Mouse (Mus musculus) CH12.LX (cell line): Measurements from ENCODE around the gene Naxe. TPM values are rescaled to one million over a fixed set of nuclear protein-coding genes. Genes with fewer than 3 reads are reported as not detected.

Experiments
- DNase-seq: peaks from one replicate; pipeline ENCODE4 v3.0.0-alpha.2; 2013; ENCODE audit errors: extremely low read depth
- H3K27ac ChIP-seq: 2 replicates; pipeline ENCODE4 v1.5.1; 2012; ENCODE audit warnings: low read depth, mild to moderate bottlenecking, control low read depth, moderate library complexity; ENCODE audit not compliant: insufficient read depth
- H3K27me3 ChIP-seq: replicated peaks from 2 replicates; pipeline ENCODE3; 2012; ENCODE audit warnings: inconsistent platforms
- H3K36me3 ChIP-seq, 2 experiments: replicated peaks in 1 of 2; 2 replicates each; pipeline versions ENCODE3 to v1.6.1; 2012; ENCODE audit warnings: inconsistent platforms in 1 of 2, low read length in 1 of 2, mild to moderate bottlenecking in 1 of 2, mixed read lengths in 1 of 2, moderate library complexity in 1 of 2; ENCODE audit not compliant: control insufficient read depth in 1 of 2, insufficient read depth in 1 of 2
- H3K4me1 ChIP-seq, 2 experiments: 2 replicates each; pipeline ENCODE4 v1.6.1; 2012; ENCODE audit warnings: inconsistent platforms in 1 of 2, moderate library complexity in 1 of 2; ENCODE audit not compliant: insufficient read depth in 2 of 2, control insufficient read depth in 1 of 2
- H3K4me2 ChIP-seq: 2 replicates; pipeline ENCODE4 v1.6.1; 2012; ENCODE audit warnings: low read depth, mild to moderate bottlenecking, control low read depth; ENCODE audit not compliant: poor library complexity, insufficient read depth, severe bottlenecking
- H3K4me3 ChIP-seq, 3 experiments: fragments of 150-350 bp in 1 of 3; sonication (generic) in 1 of 3; replicated peaks in 1 of 3; 2 replicates each; pipeline versions ENCODE3 to v1.5.1; 2011 to 2012; ENCODE audit warnings: low read depth in 2 of 3, low read length in 2 of 3, mild to moderate bottlenecking in 2 of 3, moderate library complexity in 2 of 3, control low read depth in 1 of 3, improper control_type of control experiment in 1 of 3, inconsistent platforms in 1 of 3, mixed read lengths in 1 of 3; ENCODE audit not compliant: poor library complexity in 1 of 3
- H3K79me2 ChIP-seq: replicated peaks from 2 replicates; pipeline ENCODE4 v1.6.1; 2012; ENCODE audit warnings: mild to moderate bottlenecking, moderate library complexity; ENCODE audit not compliant: control insufficient read depth, poor library complexity, insufficient read depth, severe bottlenecking; ENCODE audit errors: extremely low read depth
- H3K9ac ChIP-seq: 2 replicates; pipeline ENCODE4 v1.6.1; 2012; ENCODE audit warnings: low read depth, mild to moderate bottlenecking, control low read depth, moderate library complexity; ENCODE audit not compliant: insufficient read depth
- H3K9me3 ChIP-seq: replicated peaks from 2 replicates; pipeline ENCODE3; 2012; ENCODE audit warnings: low read length, inconsistent platforms, mixed read lengths
- BHLHE40 ChIP-seq: IDR thresholded peaks from 2 replicates; pipeline ENCODE4 v1.6.1; 2011; ENCODE audit warnings: mild to moderate bottlenecking, low read depth, low read length, improper control_type of control experiment
- CHD1 ChIP-seq: IDR thresholded peaks from 2 replicates; pipeline ENCODE4 v1.6.1; 2012; ENCODE audit warnings: low read depth, low read length, improper control_type of control experiment, inconsistent platforms
- CHD2 ChIP-seq: IDR thresholded peaks from 2 replicates; pipeline ENCODE4 v1.6.1; 2011; ENCODE audit warnings: low read length, improper control_type of control experiment
- CTCF ChIP-seq, 2 experiments: IDR thresholded peaks in 1 of 2; conservative IDR thresholded peaks in 1 of 2; 2 replicates each; pipeline ENCODE4 v1.5.1; 2011 to 2012; ENCODE audit warnings: low read depth in 2 of 2, low read length in 2 of 2, improper control_type of control experiment in 1 of 2, inconsistent platforms in 1 of 2, mild to moderate bottlenecking in 1 of 2, moderate library complexity in 1 of 2
- E2F4 ChIP-seq: IDR thresholded peaks from 2 replicates; pipeline ENCODE4 v1.6.1; 2011; ENCODE audit warnings: low read depth, low read length, improper control_type of control experiment; ENCODE audit not compliant: insufficient replicate concordance
- ELF1 ChIP-seq: IDR thresholded peaks from 2 replicates; pipeline ENCODE4 v1.6.1; 2014; ENCODE audit warnings: low read depth, mild to moderate bottlenecking, inconsistent platforms, low read length, improper control_type of control experiment
- EP300 ChIP-seq: IDR thresholded peaks from 2 replicates; pipeline ENCODE4 v1.6.1; 2011; ENCODE audit warnings: low read length, improper control_type of control experiment
- ETS1 ChIP-seq: conservative IDR thresholded peaks from 2 replicates; pipeline ENCODE4 v1.6.1; 2012; ENCODE audit warnings: low read depth, mild to moderate bottlenecking, inconsistent platforms, low read length, improper control_type of control experiment, moderate library complexity
- GABPA ChIP-seq: IDR thresholded peaks from 2 replicates; pipeline ENCODE4 v1.6.1; 2012; ENCODE audit warnings: low read depth, low read length, improper control_type of control experiment, inconsistent platforms; ENCODE audit not compliant: insufficient replicate concordance
- HCFC1 ChIP-seq: IDR thresholded peaks from 2 replicates; pipeline ENCODE4 v1.6.1; 2012; ENCODE audit warnings: low read depth, mild to moderate bottlenecking, inconsistent platforms, low read length, improper control_type of control experiment
- IRF4 ChIP-seq: IDR thresholded peaks from 2 replicates; pipeline ENCODE4 v1.6.1; 2014; ENCODE audit warnings: low read depth, mild to moderate bottlenecking, inconsistent platforms, low read length, improper control_type of control experiment
- JUN ChIP-seq: IDR thresholded peaks from 2 replicates; pipeline ENCODE4 v1.6.1; 2011; ENCODE audit warnings: low read depth, mild to moderate bottlenecking, low read length, improper control_type of control experiment, moderate library complexity; ENCODE audit not compliant: insufficient read depth
- JUND ChIP-seq: conservative IDR thresholded peaks from 2 replicates; pipeline ENCODE4 v1.6.1; 2011; ENCODE audit warnings: low read depth, low read length, improper control_type of control experiment
- KAT2A ChIP-seq: IDR thresholded peaks from 2 replicates; pipeline ENCODE4 v1.6.1; 2012; ENCODE audit warnings: low read length, improper control_type of control experiment, inconsistent platforms; ENCODE audit not compliant: insufficient replicate concordance
- MAFK ChIP-seq: IDR thresholded peaks from 2 replicates; pipeline ENCODE4 v1.6.1; 2011; ENCODE audit warnings: low read length, improper control_type of control experiment; ENCODE audit not compliant: insufficient replicate concordance
- MAX ChIP-seq: IDR thresholded peaks from 2 replicates; pipeline ENCODE4 v1.6.1; 2011; ENCODE audit warnings: low read length, improper control_type of control experiment
- MAZ ChIP-seq: IDR thresholded peaks from 2 replicates; pipeline ENCODE4 v1.6.1; 2012; ENCODE audit warnings: low read depth, mild to moderate bottlenecking, inconsistent platforms, low read length, improper control_type of control experiment, moderate library complexity
- MEF2A ChIP-seq: IDR thresholded peaks from 2 replicates; pipeline ENCODE4 v1.6.1; 2014; ENCODE audit warnings: low read depth, mild to moderate bottlenecking, inconsistent platforms, low read length, improper control_type of control experiment, borderline replicate concordance
- MXI1 ChIP-seq: IDR thresholded peaks from 2 replicates; pipeline ENCODE4 v1.6.1; 2011; ENCODE audit warnings: mild to moderate bottlenecking, low read depth, low read length, improper control_type of control experiment
- MYC ChIP-seq: IDR thresholded peaks from 2 replicates; pipeline ENCODE4 v1.6.1; 2011; ENCODE audit warnings: low read depth, mild to moderate bottlenecking, improper control_type of control experiment, low read length
- NELFE ChIP-seq: IDR thresholded peaks from 2 replicates; pipeline ENCODE4 v1.6.1; 2011; ENCODE audit warnings: low read depth, low read length, improper control_type of control experiment
- NRF1 ChIP-seq: IDR thresholded peaks from 2 replicates; pipeline ENCODE4 v1.6.1; 2014; ENCODE audit warnings: low read depth, mild to moderate bottlenecking, inconsistent platforms, low read length, improper control_type of control experiment, moderate library complexity
- PAX5 ChIP-seq: IDR thresholded peaks from 2 replicates; pipeline ENCODE4 v1.6.1; 2012; ENCODE audit warnings: low read length, inconsistent platforms, mixed read lengths
- POLR2A ChIP-seq: IDR thresholded peaks from 2 replicates; pipeline ENCODE4 v1.6.1; 2011; ENCODE audit warnings: low read depth, mild to moderate bottlenecking, improper control_type of control experiment, low read length
- POLR2AphosphoS2 ChIP-seq: IDR thresholded peaks from 2 replicates; pipeline ENCODE4 v1.6.1; 2011; ENCODE audit warnings: low read depth, low read length, improper control_type of control experiment
- RAD21 ChIP-seq: IDR thresholded peaks from 2 replicates; pipeline ENCODE4 v1.6.1; 2011; ENCODE audit warnings: low read depth, mild to moderate bottlenecking, low read length, improper control_type of control experiment, moderate library complexity
- RCOR1 ChIP-seq: conservative IDR thresholded peaks from 2 replicates; pipeline ENCODE4 v1.6.1; 2012; ENCODE audit warnings: low read depth, mild to moderate bottlenecking, inconsistent platforms, low read length, improper control_type of control experiment
- SIN3A ChIP-seq: IDR thresholded peaks from 2 replicates; pipeline ENCODE4 v1.6.1; 2012; ENCODE audit warnings: low read length, improper control_type of control experiment, inconsistent platforms
- SMC3 ChIP-seq: IDR thresholded peaks from 2 replicates; pipeline ENCODE4 v1.6.1; 2011; ENCODE audit warnings: low read depth, low read length, improper control_type of control experiment
- TBP ChIP-seq: conservative IDR thresholded peaks from 2 replicates; pipeline ENCODE4 v1.6.1; 2011; ENCODE audit warnings: low read depth, low read length, improper control_type of control experiment
- TCF12 ChIP-seq: IDR thresholded peaks from 2 replicates; pipeline ENCODE4 v1.6.1; 2014; ENCODE audit warnings: low read depth, mild to moderate bottlenecking, inconsistent platforms, low read length, improper control_type of control experiment
- UBTF ChIP-seq: IDR thresholded peaks from 2 replicates; pipeline ENCODE4 v1.6.1; 2012; ENCODE audit warnings: low read depth, mild to moderate bottlenecking, inconsistent platforms, low read length, improper control_type of control experiment, moderate library complexity
- USF1 ChIP-seq: IDR thresholded peaks from 2 replicates; pipeline ENCODE4 v1.6.1; 2014; ENCODE audit warnings: low read depth, mild to moderate bottlenecking, inconsistent platforms, low read length, improper control_type of control experiment
- USF2 ChIP-seq: conservative IDR thresholded peaks from 2 replicates; pipeline ENCODE4 v1.6.1; 2011; ENCODE audit warnings: low read depth, low read length, improper control_type of control experiment
- ZC3H11A ChIP-seq: IDR thresholded peaks from 2 replicates; pipeline ENCODE4 v1.6.1; 2012; ENCODE audit warnings: low read depth, mild to moderate bottlenecking, inconsistent platforms, low read length, improper control_type of control experiment
- ZMIZ1 ChIP-seq: IDR thresholded peaks from 2 replicates; pipeline ENCODE4 v1.6.1; 2012; ENCODE audit warnings: low read depth, mild to moderate bottlenecking, inconsistent platforms, low read length, improper control_type of control experiment
- ZNF384 ChIP-seq: IDR thresholded peaks from 2 replicates; pipeline ENCODE4 v1.6.1; 2012; ENCODE audit warnings: low read depth, low read length, improper control_type of control experiment, inconsistent platforms
- dilution Hi-C: fragments of 300-500 bp; cut with MboI; formaldehyde crosslinking; loops from 2 replicates; pipeline ENCODE4 v1.14.3; 2020; ENCODE audit warnings: low sequenced_read_pairs; ENCODE audit not compliant: extremely low pct_unique_long_range_greater_than_20kb, extremely low pct_ligation_motif_present
- in situ Hi-C: fragments of 300-500 bp; cut with MboI; formaldehyde crosslinking; loops from 3 replicates; pipeline ENCODE4 v1.14.3; 2019; ENCODE audit warnings: low sequenced_read_pairs, low pct_ligation_motif_present, low pct_unique_long_range_greater_than_20kb, mixed read lengths
- polyA plus RNA-seq: library from polyadenylated mRNA; unstranded; fragments of >175 nt; gene quantifications from 2 replicates; pipeline ENCODE4 v1.2.1, GENCODE M21; 2012; ENCODE audit warnings: low read depth; ENCODE audit not compliant: insufficient read length
- total RNA-seq, 2 experiments: library from RNA; depleted of rRNA; stranded (reverse); fragments of 300-350 nt in 1 of 2; fragments of >200 nt in 1 of 2; gene quantifications; 2 replicates each; pipeline ENCODE4 v1.2.3; 2012 to 2014

Naxe gene
- total and polyA plus RNA-seq, 3 experiments = 65.6 to 124 (median 91.3) TPM

- H3K4me1 ChIP-seq = peaks cover 10 to 40% of the 10 kb centered on the region in 2 experiments
- in situ Hi-C loops = loop anchor here (5.0 kb wide), 1 partner anchor 59 kb away; no protein-coding TSS in a partner anchor
- peaks cover 21% of the 10 kb centered on the region for H3K27me3 ChIP-seq
- H3K4me2 ChIP-seq = peak within 1 kb of the TSS; percentile 65
- peak within 1 kb of the TSS; percentile 23; the same call in 1 of the 2 replicates for H3K9ac ChIP-seq
- no peaks in the 10 kb centered on the region for H3K79me2 ChIP-seq
- peak within 1 kb of the TSS; percentile 66; the same call in 1 of the 2 replicates for H3K27ac ChIP-seq
- H3K4me3 ChIP-seq = peak within 1 kb of the TSS; percentile 56 to 76 (median 66)
- dilution Hi-C loops = no loop called here
- H3K36me3 ChIP-seq = peaks cover 0 to 18% of the 10 kb centered on the region in 2 experiments
- H3K9me3 ChIP-seq = no peaks in the 10 kb centered on the region
- DNase-seq = peak; percentile 82
- TF ChIP-seq IRF4 (peak; percentile 42), EP300 (no peak), JUN (no peak), ETS1 (no peak; the same call in 1 of the 2 replicates), ZNF384 (no peak), CTCF (conservative IDR thresholded peaks at IDR 0.05 in 1 of 2, IDR thresholded peaks at IDR 0.05 in 1 of 2; ENCODE audit: low read depth in 2 of 2, low read length in 2 of 2) (no peak), MYC (peak; percentile 70), NRF1 (0 out of 2 replicates have a peak, but pooled peaks have one; percentile 49), USF2 (no peak), MAZ (peak; percentile 54; the same call in 1 of the 2 replicates), USF1 (peak; percentile 39), GABPA (peak; percentile 26; the same call in 1 of the 2 replicates), SMC3 (no peak), MAX (peak; percentile 69; the same call in 1 of the 2 replicates), TBP (no peak), RAD21 (no peak), MEF2A (peak; percentile 53; the same call in 1 of the 2 replicates), NELFE (no peak), ELF1 (peak; percentile 91), ZC3H11A (no peak), BHLHE40 (peak; percentile 43), UBTF (no peak), JUND (no peak), KAT2A (peak; percentile 90; the same call in 1 of the 2 replicates), TCF12 (peak; percentile 56; the same call in 1 of the 2 replicates), SIN3A (peak; percentile 99), RCOR1 (0 out of 2 replicates have a peak, but pooled peaks have one; percentile 62), POLR2AphosphoS2 (no peak), ZMIZ1 (no peak), MAFK (no peak), CHD1 (no peak), PAX5 (no peak), CHD2 (peak; percentile 77), E2F4 (peak; percentile 98), MXI1 (peak; percentile 97), HCFC1 (peak; percentile 96), POLR2A (peak; percentile 43; the same call in 1 of the 2 replicates)
Observed at GRCm38 (mm10) chr3:88081345-88082223, 23.3 kb upstream of the Naxe start, which contains the start of gene Iqgap3. Gene Iqgap3 (plus strand): TSS chr3:88081971.
